Mouse (Mus musculus): ENCODE data around the gene Csf3. TPM values are rescaled to one million over a fixed set of nuclear protein-coding genes. Genes with fewer than 3 reads are reported as not detected.

Csf3 gene
- total and polyA plus RNA-seq, 3 experiments = 0.18 TPM; not detected in 2

DNA sequence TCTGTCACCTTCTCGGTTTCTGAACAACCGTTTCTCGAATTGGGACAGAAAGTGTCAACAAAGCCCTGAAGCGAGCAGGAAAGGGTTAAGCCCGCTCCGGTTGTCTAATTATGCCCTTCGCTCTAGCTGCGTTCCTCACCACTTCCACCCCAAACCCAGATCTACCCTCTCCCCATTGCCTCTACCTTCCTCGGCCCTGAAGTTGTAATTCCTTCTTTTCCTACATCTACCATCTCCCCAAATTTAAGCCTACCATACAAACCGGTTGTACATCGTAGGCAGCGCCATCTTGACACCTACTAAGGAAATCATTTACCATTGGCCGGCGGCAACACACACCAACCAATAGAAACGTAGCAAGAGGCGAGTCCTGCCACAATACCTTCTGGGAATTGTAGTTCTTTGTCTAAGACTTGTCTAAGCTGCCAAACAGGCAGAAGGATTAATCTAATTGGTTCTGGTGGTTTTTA lies 28.1 kb downstream of the Csf3 start, which contains the start of gene Med24 (continued):
- TF ChIP-seq POLR2AphosphoS5 (IDR thresholded peaks at IDR 0.05; ENCODE audit: borderline replicate concordance, low read depth, low read length) = 0 out of 2 replicates have a peak, but pooled peaks have one; percentile 65
- peak; percentile 90 for TF ChIP-seq NELFE (IDR thresholded peaks at IDR 0.05; ENCODE audit: low read depth, low read length)

DNA sequence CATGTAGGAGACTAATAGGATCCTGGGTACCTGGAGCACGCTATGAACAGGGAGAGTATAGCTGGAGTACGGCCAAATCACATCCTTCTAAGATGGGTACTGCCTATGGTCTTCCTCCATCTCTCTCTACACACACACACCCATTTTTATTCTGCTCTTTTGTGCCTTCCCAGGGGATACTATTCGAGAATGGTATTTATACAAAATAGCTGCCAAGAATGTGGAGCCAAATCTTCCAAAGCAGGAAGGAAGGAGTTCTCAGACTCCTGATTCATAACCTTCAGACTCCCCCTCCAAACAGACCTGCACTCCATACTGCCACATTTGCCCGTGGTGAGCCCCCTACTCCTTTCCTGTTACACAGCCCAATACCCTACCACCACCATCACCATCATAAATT lies 29.7 kb downstream of the Csf3 start:
- H3K79me2 ChIP-seq (ENCODE audit: control insufficient read depth, insufficient read depth, low read length, poor library complexity) = peaks cover 1% of the 10 kb centered on the region; the same call in 1 of the 2 replicates
- H3K4me3 ChIP-seq (ENCODE audit: control insufficient read depth in 1 of 2, insufficient read depth in 1 of 2, low read depth in 2 of 2, low read length in 2 of 2) = no peak overlapping the region
- no peak overlapping the region for H3K27ac ChIP-seq (ENCODE audit: control insufficient read depth, low read depth, low read length)
- peaks cover 0 to 9% of the 10 kb centered on the region in 2 experiments; a peak in 2 of 4 replicates for H3K36me3 ChIP-seq (ENCODE audit: control insufficient read depth in 1 of 2, insufficient read depth in 2 of 2, low read length in 2 of 2)
- peaks cover 0 to 3% of the 10 kb centered on the region in 2 experiments; a peak in 1 of 4 replicates for H3K27me3 ChIP-seq (ENCODE audit: control insufficient read depth in 1 of 2, insufficient read depth in 2 of 2, low read length in 2 of 2)
- DNase-seq (ENCODE audit: low read depth, low spot score) = no peak
- H3K9me3 ChIP-seq (replicated peaks; ENCODE audit: insufficient read depth, low read length) = no peaks in the 10 kb centered on the region
- no peak overlapping the region for H3K9ac ChIP-seq (ENCODE audit: control insufficient read depth, low read depth, low read length, poor library complexity, severe bottlenecking)
- peaks cover 3 to 9% of the 10 kb centered on the region in 2 experiments; a peak in 2 of 4 replicates for H3K4me1 ChIP-seq (ENCODE audit: control insufficient read depth in 1 of 2, insufficient read depth in 2 of 2, low read length in 2 of 2)
- TF ChIP-seq MEF2A (IDR thresholded peaks at IDR 0.05; ENCODE audit: extremely low read depth, insufficient replicate concordance, low read depth, low read length, poor library complexity, severe bottlenecking) (no peak), CTCF (IDR thresholded peaks at IDR 0.05 in 2 of 3, conservative IDR thresholded peaks at IDR 0.05 in 1 of 3; ENCODE audit: control insufficient read depth in 1 of 3, insufficient read depth in 1 of 3, low read depth in 2 of 3, low read length in 3 of 3, poor library complexity in 1 of 3, severe bottlenecking in 1 of 3) (no peak), ZKSCAN1 (IDR thresholded peaks at IDR 0.05; ENCODE audit: low read depth, low read length) (no peak), MXI1 (IDR thresholded peaks at IDR 0.05; ENCODE audit: low read depth, low read length) (no peak), ELF1 (IDR thresholded peaks at IDR 0.05; ENCODE audit: low read depth, low read length) (no peak)

DNA sequence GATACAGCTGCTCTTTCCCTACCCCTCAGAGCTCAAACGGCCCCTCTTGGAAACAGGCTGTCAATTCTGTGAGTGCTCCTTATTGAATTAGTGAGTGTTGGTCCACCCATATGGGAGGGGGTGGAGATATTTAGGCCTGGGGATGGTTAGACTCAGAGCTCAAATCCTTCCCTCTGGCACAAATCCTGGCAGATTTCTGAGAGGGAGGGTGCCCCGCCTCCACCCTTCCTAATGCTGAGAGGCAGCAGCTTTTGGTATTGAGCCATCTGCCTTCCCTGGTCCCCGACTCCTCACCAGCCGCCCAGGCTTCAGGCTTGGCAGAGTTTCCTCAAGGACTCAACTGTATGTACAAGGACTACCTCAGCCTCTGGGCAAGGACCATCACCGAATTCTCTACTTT lies 30.1 kb downstream of the Csf3 start:
- TF ChIP-seq MAZ (IDR thresholded peaks at IDR 0.05; ENCODE audit: low read depth, low read length) = no peak
- no peak for TF ChIP-seq MYB (IDR thresholded peaks at IDR 0.05; ENCODE audit: low read depth, low read length)
- TF ChIP-seq CTCF (IDR thresholded peaks at IDR 0.05 in 2 of 3, conservative IDR thresholded peaks at IDR 0.05 in 1 of 3; ENCODE audit: control insufficient read depth in 1 of 3, insufficient read depth in 1 of 3, low read depth in 2 of 3, low read length in 3 of 3, poor library complexity in 1 of 3, severe bottlenecking in 1 of 3) = no peak
- TF ChIP-seq HCFC1 (IDR thresholded peaks at IDR 0.05; ENCODE audit: low read depth, low read length) = no peak
- TF ChIP-seq ELF1 (IDR thresholded peaks at IDR 0.05; ENCODE audit: low read depth, low read length) = no peak
- TF ChIP-seq TCF12 (IDR thresholded peaks at IDR 0.05; ENCODE audit: low read depth, low read length) = no peak
- no peak for TF ChIP-seq NRF1 (IDR thresholded peaks at IDR 0.05; ENCODE audit: insufficient read depth, low read depth, low read length, poor library complexity, severe bottlenecking)
- TF ChIP-seq RCOR1 (IDR thresholded peaks at IDR 0.05; ENCODE audit: low read depth, low read length) = no peak
- no peak for TF ChIP-seq ZMIZ1 (IDR thresholded peaks at IDR 0.05; ENCODE audit: low read depth, low read length)
- TF ChIP-seq POLR2A (IDR thresholded peaks at IDR 0.05; ENCODE audit: control insufficient read depth in 1 of 2, insufficient read depth in 1 of 2, low read depth in 1 of 2, low read length in 2 of 2, poor library complexity in 1 of 2) = no peak
- DNase-seq (ENCODE audit: low read depth, low spot score) = no peak
- Histone ChIP-seq H3K79me2 (ENCODE audit: control insufficient read depth, insufficient read depth, low read length, poor library complexity) (peaks cover 1% of the 10 kb centered on the region; the same call in 1 of the 2 replicates), H3K9me3 (replicated peaks; ENCODE audit: insufficient read depth, low read length) (no peaks in the 10 kb centered on the region), H3K27me3 (ENCODE audit: control insufficient read depth in 1 of 2, insufficient read depth in 2 of 2, low read length in 2 of 2) (peaks cover 0 to 3% of the 10 kb centered on the region in 2 experiments; a peak in 1 of 4 replicates), H3K27ac (ENCODE audit: control insufficient read depth, low read depth, low read length) (no peak overlapping the region), H3K4me1 (ENCODE audit: control insufficient read depth in 1 of 2, insufficient read depth in 2 of 2, low read length in 2 of 2) (peaks cover 3 to 9% of the 10 kb centered on the region in 2 experiments; a peak in 2 of 4 replicates), H3K9ac (ENCODE audit: control insufficient read depth, low read depth, low read length, poor library complexity, severe bottlenecking) (no peak overlapping the region), H3K4me3 (ENCODE audit: control insufficient read depth in 1 of 2, insufficient read depth in 1 of 2, low read depth in 2 of 2, low read length in 2 of 2) (no peak overlapping the region), H3K36me3 (ENCODE audit: control insufficient read depth in 1 of 2, insufficient read depth in 2 of 2, low read length in 2 of 2) (peaks cover 0 to 9% of the 10 kb centered on the region in 2 experiments; a peak in 2 of 4 replicates)

Data from MEL (cell line).